Mouse (Mus musculus) left cerebral cortex, postnatal 4 days (tissue): Measurements from ENCODE around the gene Cept1. TPM values are rescaled to one million over a fixed set of nuclear protein-coding genes. Genes with fewer than 3 reads are reported as not detected.

Source experiments
- total RNA-seq, 2 experiments: library from RNA; stranded (reverse); gene quantifications; 2 replicates each; pipeline ENCODE4 v1.2.3; 2021

Gene Cept1
- total RNA-seq, 2 experiments from 2014 or later: 35.4 to 36.9 TPM

Other genes starting within 250 kb of the Cept1 start
- gene Chil6, start 141.6 kb downstream of the Cept1 start, total RNA-seq: not detected
- under 1 TPM in 1 of 2 experiments, not detected in 1; 0.38 TPM for gene Dennd2d, start 65.4 kb downstream of the Cept1 start, total RNA-seq
- 10 to 100 TPM; 57.0 to 62.3 TPM for gene Dram2, start within 50 bp of the Cept1 start, total RNA-seq
- 10 to 100 TPM; 22.0 to 22.6 TPM for gene Lrif1, start 137.2 kb upstream of the Cept1 start, total RNA-seq
- 1 to 10 TPM; 3.2 to 3.4 TPM for gene Cd53, start 242.3 kb upstream of the Cept1 start, total RNA-seq